Mouse (Mus musculus): ENCODE measurements around the gene Syngap1. TPM values are rescaled to one million over a fixed set of nuclear protein-coding genes. Genes with fewer than 3 reads are reported as not detected.

Gene Syngap1
- total and polyA plus RNA-seq, 2 experiments from 2014 or later = 5.3 to 74.2 TPM

DNA sequence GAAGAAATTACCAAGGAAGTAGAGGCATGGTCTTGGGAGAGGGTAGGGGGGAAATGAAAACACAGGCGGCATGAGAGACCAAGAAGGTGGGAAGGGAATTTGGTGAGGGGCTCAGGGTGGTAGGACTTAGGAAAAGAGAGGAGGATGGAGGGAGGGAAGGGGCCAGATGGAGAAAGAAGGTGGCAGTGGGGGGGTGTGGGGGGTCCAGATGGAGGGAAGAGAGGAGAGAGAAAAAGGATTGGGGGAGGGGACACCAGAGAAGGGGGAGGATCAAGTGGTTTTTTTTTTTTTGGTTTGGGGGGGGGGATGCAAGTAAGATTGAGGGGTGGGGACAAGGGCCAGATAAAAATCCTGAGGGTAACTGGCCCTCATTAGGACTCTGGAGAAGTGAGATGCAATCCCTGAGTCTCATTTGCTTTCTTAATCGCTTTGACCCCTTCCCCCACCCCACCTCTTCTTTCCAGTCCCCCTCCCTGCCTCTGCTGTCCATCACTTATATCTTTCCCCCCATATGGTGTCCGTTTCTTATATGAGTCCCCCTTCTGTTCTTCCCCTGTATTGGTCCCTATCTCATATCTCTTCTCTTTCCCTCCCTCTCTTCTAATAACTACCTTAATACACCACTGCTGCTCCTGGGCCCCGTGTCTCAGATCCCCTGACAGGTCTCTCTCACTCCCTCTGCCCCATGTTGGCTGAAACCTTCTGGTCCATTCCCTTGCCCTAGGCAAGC lies 953 bp downstream of the Syngap1 start:
- no peaks in the 10 kb centered on the region for H3K9me3 ChIP-seq (ENCODE audit: low read length)
- H3K4me3 ChIP-seq (ENCODE audit: low read length) = peak overlapping the region; percentile 50
- TF ChIP-seq CTCF (IDR thresholded peaks at IDR 0.05; ENCODE audit: low read depth) = no peak
- H3K27me3 ChIP-seq (ENCODE audit: insufficient read depth, low read length) = no peaks in the 10 kb centered on the region
- 5% methylated on average over 4 of the region's 4 CpGs for WGBS
- H3K9ac ChIP-seq (replicated peaks; ENCODE audit: low read length) = peak overlapping the region; percentile 67
- ATAC-seq = no peak
- H3K4me2 ChIP-seq (ENCODE audit: low read depth, low read length) = peak overlapping the region; percentile 97
- peak overlapping the region; percentile 89 for H3K27ac ChIP-seq
- DNase-seq (ENCODE audit: low spot score) = peak; percentile 53
- no peaks in the 10 kb centered on the region for H3K36me3 ChIP-seq (ENCODE audit: insufficient read depth, low read length)
- peaks cover 33% of the 10 kb centered on the region for H3K4me1 ChIP-seq (ENCODE audit: insufficient read depth, low read length)

DNA sequence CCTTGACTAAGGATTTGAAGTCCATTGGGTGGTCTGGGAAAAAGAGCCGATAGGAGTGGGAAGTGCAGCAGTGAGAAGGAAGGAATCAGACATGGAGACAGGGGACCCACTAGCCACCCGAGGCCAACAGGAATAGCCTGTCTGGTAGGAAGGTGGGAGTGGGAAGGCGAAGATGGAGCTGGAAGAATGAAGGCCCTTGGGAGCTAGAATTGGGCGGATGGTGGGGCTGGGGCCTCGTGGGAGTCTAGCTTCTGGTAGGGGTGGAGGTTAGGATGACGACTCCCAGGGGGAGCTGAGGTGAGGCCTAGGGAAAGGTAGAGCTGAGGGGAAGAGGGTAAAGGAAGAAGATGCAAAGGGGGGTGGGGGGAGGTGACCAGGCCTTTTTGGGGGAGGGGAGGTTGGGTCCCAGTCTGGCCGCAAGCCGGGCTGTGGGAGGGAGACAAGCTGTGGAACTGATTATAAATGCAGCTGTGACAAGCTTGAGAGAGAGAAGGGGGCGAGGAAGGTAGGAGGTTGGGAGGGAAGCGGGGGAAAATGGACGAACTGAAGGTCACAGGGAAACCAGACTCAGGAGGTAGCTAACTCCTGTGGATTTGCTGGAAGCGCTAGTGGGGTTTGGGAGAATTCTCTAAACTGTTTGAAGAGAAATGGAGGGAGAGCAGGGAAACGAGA lies 4.9 kb downstream of the Syngap1 start:
- 17% methylated on average over 13 of the region's 13 CpGs for WGBS

DNA sequence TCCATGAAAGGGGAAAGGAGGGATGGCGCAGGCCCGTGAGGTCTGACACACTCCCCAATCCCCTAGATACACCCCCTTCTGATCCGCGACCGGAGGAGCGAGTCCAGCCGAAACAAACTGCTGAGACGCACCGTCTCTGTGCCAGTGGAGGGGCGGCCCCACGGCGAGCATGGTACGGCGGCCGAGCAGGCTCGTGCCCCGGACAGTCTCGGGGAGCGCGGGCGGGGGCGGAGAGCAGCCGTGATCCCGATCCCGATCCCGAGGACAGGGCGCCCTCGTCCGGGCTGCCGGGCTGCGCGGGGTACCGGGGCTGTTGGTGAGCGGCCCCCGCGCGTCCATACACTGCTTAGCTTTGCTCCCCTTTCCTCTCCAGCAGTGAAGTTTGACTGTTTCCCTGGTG lies 5.5 kb downstream of the Syngap1 start:
- Histone ChIP-seq H3K36me3 (ENCODE audit: insufficient read depth, low read length) (no peaks in the 10 kb centered on the region), H3K27me3 (ENCODE audit: insufficient read depth, low read length) (no peaks in the 10 kb centered on the region), H3K9me3 (ENCODE audit: low read length) (no peaks in the 10 kb centered on the region), H3K4me1 (ENCODE audit: insufficient read depth, low read length) (peaks cover 38% of the 10 kb centered on the region), H3K27ac (peak overlapping the region; percentile 78), H3K4me3 (ENCODE audit: low read length) (peak overlapping the region; percentile 37), H3K4me2 (ENCODE audit: low read depth, low read length) (peak overlapping the region; percentile 75), H3K9ac (replicated peaks; ENCODE audit: low read length) (peak overlapping the region; percentile 59)
- ATAC-seq = peak; percentile 50
- peak; percentile 16; the same call in 1 of the 2 replicates for TF ChIP-seq CTCF (IDR thresholded peaks at IDR 0.05; ENCODE audit: low read depth)
- DNase-seq (ENCODE audit: low spot score) = peak; percentile 70
- WGBS = 3% methylated on average over 26 of the region's 37 CpGs

More for the DNA sequence above, 4.9 kb downstream of the Syngap1 start:
- no peak for TF ChIP-seq CTCF (IDR thresholded peaks at IDR 0.05; ENCODE audit: low read depth)
- DNase-seq (ENCODE audit: low spot score) = no peak
- Histone ChIP-seq H3K27me3 (ENCODE audit: insufficient read depth, low read length) (no peaks in the 10 kb centered on the region), H3K27ac (peak overlapping the region; percentile 78), H3K36me3 (ENCODE audit: insufficient read depth, low read length) (no peaks in the 10 kb centered on the region), H3K9me3 (ENCODE audit: low read length) (no peaks in the 10 kb centered on the region), H3K4me1 (ENCODE audit: insufficient read depth, low read length) (peaks cover 36% of the 10 kb centered on the region), H3K4me3 (ENCODE audit: low read length) (peak overlapping the region; percentile 37), H3K4me2 (ENCODE audit: low read depth, low read length) (peak overlapping the region; percentile 75), H3K9ac (replicated peaks; ENCODE audit: low read length) (peak overlapping the region; percentile 59)
- ATAC-seq = no peak

- H3K36me3 ChIP-seq (ENCODE audit: insufficient read depth, low read length) = no peaks in the 10 kb centered on the region
- no peak overlapping the region for H3K4me3 ChIP-seq (ENCODE audit: low read length)
- H3K9ac ChIP-seq (replicated peaks; ENCODE audit: low read length) = peak overlapping the region; percentile 59
- DNase-seq (ENCODE audit: low spot score) (no peak), ATAC-seq (no peak)
- no peaks in the 10 kb centered on the region for H3K27me3 ChIP-seq (ENCODE audit: insufficient read depth, low read length)
- peak overlapping the region; percentile 78 for H3K27ac ChIP-seq
- 20% methylated on average over 12 of the region's 12 CpGs for WGBS
- H3K4me2 ChIP-seq (ENCODE audit: low read depth, low read length) = peak overlapping the region; percentile 75
- no peak for TF ChIP-seq CTCF (IDR thresholded peaks at IDR 0.05; ENCODE audit: low read depth)
- H3K9me3 ChIP-seq (ENCODE audit: low read length) = no peaks in the 10 kb centered on the region
- H3K4me1 ChIP-seq (ENCODE audit: insufficient read depth, low read length) = peaks cover 45% of the 10 kb centered on the region
These were observed 6.4 kb downstream of the Syngap1 start for GRCm38 (mm10) chr17:26947231-26948100.

DNA sequence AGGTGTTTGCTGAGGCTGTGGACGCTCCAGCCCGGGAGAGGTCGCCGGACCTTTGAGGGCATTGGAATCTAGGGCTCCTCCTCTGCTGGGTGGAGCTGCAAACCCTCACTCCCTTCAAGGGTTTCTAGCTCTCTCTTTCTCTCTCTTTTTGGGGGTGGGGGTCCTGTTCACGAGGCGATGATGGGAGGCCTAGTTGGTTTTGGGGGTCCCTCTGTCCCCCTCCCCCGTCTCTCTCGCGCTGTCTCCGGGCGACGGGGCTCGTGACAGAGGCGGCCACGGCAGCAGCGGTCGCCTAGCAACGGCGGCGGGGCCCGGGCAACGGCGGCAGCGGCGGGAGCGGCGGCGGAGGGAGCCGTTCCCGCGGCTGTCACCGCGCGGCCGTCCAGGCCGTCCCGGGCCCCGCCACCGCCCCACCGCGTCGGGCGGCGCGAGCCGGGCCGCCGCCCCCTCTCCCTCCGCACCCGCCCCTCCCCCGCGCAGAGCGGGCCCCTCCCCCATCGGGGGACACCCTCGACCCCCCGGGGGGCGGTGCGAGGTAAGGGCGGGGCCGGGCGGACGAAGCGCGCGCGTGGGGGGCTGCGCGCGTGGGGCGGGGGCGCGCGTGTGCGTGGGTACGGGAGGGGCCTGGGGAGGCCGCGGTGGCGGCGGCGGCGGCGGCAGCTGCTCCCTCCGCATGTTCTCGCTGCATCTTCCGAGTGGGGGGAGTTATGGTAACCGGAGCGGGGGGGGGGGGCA lies 7.4 kb downstream of the Syngap1 start:
- WGBS = 2% methylated on average over 41 of the region's 87 CpGs
- H3K4me2 ChIP-seq (ENCODE audit: low read depth, low read length) = peak overlapping the region; percentile 89
- no peaks in the 10 kb centered on the region; the same call in 1 of the 2 replicates for H3K36me3 ChIP-seq (ENCODE audit: insufficient read depth, low read length)
- H3K9ac ChIP-seq (replicated peaks; ENCODE audit: low read length) = peak overlapping the region; percentile 74
- peak; percentile 33; the same call in 1 of the 2 replicates for ATAC-seq
- 0 out of 2 replicates have a peak, but pooled peaks have one; percentile 22 for TF ChIP-seq CTCF (IDR thresholded peaks at IDR 0.05; ENCODE audit: low read depth)
- H3K4me1 ChIP-seq (ENCODE audit: insufficient read depth, low read length) = peaks cover 50% of the 10 kb centered on the region
- H3K4me3 ChIP-seq (ENCODE audit: low read length) = peak overlapping the region; percentile 69
- H3K27me3 ChIP-seq (ENCODE audit: insufficient read depth, low read length) = no peaks in the 10 kb centered on the region
- H3K27ac ChIP-seq = peak overlapping the region; percentile 91
- no peaks in the 10 kb centered on the region for H3K9me3 ChIP-seq (ENCODE audit: low read length)
- DNase-seq (ENCODE audit: low spot score) = peak; percentile 75

All from hindbrain, postnatal 0 days (tissue).